Mouse (Mus musculus): ENCODE measurements around the gene Myo1a.
"Not testable (repeated sequence)": the region's sequence is repeated elsewhere in the genome, so short reads cannot be mapped to it uniquely, and the experiment has no call there.

The Myo1a gene

DNA sequence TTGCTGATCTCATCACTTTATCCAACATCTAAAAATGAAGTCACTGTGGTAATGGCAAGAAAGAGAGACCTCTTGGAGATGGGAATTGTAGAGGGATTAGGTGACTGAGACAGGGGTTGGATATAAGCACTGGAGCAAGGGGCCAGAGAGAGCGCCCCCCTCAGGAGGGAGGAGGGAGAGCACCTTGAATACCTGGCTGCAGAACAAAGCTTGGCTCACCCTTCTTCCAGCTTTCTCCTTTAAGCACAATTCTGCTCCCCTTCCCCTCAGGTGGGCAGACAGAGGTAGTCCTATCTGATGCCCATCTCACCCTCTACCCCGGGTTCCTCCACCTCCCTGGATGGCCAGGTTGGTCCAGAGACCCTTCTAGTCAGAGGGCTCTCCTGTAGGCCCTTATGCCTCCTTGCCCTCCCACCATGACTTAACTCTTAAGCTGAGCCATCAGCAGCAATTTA lies at the start of gene Myo1a:
Myo1a (plus strand) TSS at position 405 of the 455 bp plus-strand sequence.
- no peak for DNase-seq (ENCODE audit: low read depth, low spot score)

DNA sequence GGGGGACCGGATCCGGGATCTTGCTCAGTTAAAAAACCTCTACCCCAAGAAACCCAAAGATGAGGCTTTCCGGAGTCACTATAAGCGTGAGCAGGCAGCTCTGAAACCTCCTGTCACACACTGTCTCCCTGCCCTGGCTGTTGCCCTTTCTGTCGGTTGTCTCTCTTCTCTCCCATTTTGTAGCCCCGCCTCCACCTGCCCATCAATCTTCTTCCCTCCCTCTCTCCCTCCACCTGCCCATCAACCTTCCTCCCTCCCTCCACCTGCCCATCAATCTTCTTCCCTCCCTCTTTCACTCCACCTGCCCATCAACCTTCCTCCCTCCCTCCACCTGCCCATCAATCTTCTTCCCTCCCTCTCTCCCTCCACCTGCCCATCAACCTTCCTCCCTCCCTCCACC lies 47.4 kb upstream of the Myo1a start:
- DNase-seq (ENCODE audit: low read depth, low spot score), result not testable (repeated sequence)

DNA sequence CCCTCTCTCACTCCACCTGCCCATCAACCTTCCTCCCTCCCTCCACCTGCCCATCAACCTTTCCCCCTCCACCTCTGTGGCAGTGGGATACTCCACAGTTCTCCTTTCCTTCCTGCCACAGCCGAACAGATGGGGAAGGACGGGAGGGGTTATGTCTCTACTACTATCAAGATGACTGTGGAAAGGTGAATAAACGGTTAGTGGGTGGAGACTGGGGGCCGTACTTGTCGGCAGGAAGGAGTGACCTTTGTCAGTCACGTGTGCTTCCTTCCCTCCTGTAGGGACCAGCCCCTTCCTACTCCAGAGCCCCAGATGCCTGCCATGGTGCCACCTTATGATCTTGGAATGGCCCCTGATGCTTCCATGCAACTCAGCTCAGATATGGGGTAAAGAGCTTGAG lies 46.9 kb upstream of the Myo1a start:
- DNase-seq (ENCODE audit: low read depth, low spot score), result no peak

DNA sequence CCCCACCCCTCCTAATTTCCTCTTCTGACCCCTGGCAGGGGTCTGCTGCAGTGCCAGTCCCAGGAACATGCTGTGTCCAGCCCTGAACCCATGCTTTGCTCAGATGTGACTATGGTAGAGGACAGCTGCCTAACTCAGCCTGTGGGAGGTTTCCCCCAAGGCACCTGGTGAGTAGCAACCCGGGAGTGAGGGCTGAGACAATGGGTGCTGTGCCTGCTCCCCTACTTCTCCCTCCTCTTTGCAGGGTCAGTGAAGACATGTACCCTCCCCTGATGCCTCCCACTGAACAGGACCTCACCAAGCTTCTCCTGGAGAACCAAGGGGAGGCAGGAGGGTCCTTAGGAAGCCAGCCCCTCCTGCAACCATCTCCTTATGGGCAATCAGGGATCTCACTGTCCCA lies 45.4 kb upstream of the Myo1a start:
- no peak for DNase-seq (ENCODE audit: low read depth, low spot score)

DNA sequence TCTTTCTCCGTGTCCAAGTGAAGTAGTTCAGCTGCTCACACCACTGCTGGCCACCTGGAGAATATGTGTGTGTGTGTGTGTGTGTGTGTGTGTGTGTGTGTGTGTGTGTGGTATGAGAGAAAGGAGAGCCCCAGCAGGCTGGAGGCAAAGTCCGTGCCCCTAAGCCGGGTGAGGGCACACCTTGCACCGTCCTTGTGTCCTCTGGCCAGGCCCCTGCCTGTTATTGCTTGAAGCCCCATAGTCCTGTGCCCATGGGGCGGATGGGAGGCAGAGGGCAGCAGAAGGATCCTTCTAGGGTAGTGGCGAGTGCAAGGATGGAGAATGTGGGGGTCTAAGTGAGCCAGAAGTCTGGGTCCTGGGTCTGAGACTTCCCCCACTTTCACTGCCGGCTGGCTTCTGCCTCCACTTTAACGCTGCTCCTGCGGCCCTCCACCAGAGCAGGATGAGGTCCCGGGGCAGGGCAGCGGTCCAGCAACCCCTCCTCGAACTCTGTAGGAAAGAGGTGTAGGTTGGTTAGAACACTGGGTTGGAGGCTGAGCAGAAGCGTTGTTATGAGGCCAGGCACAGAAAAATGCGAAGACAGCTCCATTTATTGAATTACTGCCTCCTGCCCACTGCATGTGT lies 43.6 kb upstream of the Myo1a start:
- no peak for DNase-seq (ENCODE audit: low read depth, low spot score)

DNA sequence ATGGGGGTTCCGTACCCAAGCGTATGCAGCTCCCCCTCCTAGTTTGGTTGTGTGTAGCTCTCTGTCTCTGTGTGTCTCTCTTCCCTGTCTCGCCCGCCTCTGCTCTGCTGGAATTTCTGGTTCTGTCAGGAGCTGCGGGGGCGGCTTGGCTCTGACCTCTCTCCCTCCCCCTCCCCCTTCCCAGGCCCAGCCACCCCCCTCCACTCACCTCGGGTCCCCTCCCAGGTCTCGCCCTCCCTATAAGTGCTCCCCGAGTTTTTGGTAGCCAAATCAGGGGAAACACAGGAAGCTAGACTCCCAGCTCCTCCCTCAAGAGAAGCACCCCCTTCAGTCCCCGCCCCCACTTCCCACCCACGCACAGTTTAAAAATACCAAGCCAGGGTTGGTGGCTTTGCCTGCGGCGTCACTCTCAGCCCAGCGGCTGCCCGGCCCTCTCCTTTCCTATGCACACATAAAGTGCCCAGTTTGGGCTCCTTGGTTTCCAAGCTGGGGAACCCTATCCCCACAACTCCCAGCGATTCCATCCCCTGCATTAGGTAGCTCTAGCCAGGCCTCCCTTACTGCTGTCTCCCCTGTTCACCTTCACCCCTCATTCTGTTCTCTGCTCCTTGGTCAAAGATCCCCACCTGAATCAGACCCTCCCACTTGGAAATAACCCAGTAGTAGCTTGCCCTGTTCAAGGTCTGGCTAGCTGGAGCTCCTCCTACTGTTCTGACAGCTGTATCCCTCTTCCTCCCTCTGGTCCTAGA lies 42.9 kb upstream of the Myo1a start:
- no peak for DNase-seq (ENCODE audit: low read depth, low spot score)

DNA sequence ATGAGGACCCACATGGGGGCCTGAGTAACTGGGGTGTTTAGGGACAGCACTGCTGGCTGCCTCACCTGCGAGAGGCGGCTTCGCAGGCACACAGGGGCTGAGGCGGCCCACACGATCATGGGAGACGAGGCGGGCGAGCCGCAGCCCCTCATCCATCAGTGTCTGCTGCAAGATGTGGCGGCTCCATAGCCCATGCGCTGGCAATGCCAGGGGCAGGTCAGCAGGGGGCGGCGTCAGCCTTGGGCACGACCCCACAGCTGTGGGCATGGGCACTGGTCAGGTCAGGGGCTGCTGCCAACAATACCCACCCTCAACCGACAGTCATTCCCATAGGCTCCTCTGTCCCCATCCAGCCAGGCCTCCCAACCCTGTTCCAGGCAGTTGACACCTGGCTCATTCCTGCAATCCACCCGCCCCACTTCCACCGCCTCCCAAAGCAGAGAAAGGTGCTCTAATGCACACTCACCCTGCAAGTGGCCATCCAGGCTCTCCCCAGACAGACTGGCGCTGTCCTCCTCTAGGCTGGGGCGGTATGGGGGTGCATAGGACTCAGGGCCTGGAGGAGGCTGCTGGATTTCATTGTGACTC lies 42.2 kb upstream of the Myo1a start:
- no peak for DNase-seq (ENCODE audit: low read depth, low spot score)

DNA sequence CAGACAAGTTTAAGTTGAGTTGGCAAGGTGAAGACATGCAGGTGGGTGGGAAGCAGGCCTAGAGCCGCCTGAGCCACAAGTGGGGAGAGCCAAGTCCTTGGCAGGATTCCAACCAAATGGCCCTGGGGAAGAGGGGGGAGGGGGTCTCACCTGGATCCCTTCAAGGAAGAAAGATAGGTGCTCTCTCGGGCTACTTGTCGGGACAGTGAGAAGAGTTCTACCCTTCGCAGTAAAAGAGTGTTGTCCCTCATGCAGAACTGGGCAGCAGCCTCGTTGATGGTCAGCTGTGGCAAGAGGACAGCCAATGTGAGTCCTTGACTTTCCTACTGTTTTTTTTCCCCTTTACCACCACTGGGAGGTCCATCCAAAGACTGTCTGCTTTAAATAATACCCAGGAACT lies 41.4 kb upstream of the Myo1a start:
- no peak for DNase-seq (ENCODE audit: low read depth, low spot score)

DNA sequence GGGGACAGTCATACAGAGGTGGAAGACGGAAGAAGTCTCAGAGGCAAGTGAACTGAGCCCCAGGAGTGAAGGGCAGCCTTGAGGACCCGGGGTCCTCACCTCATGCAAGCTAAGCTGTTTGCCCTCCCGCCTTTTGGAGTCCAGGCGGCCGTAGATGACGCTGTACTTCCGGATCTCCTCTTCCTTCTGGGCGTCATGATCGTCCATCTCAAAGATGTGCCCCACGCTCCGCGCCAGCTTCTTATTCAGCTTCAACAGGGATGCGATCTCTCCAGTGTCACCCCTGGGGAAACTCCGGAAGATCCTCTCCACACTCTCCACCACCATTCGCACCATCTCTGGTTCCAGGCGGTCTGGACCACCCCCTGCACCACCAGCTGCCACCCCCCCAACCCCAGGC lies 40.8 kb upstream of the Myo1a start:
- DNase-seq (ENCODE audit: low read depth, low spot score), result no peak

DNA sequence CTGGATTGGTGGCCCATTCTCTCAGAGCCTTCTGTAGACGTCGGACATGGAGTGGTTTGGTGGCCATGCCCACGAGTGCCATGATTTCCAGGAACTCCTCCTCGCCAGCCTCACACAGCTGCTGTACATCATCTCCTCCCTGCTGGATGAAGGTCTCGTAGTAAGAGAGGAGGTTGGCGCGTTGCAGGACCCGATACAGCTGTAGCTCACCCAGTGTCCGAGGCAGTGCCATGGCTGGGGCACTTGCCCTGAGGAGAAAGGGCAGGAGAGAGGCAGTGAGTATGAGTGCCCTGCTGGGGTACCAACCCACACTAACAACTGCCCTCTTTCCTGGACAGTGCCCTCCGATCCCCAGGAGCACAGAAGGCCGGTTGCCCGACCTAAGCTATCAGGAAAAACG lies 40.1 kb upstream of the Myo1a start:
- no peak for DNase-seq (ENCODE audit: low read depth, low spot score)

DNA sequence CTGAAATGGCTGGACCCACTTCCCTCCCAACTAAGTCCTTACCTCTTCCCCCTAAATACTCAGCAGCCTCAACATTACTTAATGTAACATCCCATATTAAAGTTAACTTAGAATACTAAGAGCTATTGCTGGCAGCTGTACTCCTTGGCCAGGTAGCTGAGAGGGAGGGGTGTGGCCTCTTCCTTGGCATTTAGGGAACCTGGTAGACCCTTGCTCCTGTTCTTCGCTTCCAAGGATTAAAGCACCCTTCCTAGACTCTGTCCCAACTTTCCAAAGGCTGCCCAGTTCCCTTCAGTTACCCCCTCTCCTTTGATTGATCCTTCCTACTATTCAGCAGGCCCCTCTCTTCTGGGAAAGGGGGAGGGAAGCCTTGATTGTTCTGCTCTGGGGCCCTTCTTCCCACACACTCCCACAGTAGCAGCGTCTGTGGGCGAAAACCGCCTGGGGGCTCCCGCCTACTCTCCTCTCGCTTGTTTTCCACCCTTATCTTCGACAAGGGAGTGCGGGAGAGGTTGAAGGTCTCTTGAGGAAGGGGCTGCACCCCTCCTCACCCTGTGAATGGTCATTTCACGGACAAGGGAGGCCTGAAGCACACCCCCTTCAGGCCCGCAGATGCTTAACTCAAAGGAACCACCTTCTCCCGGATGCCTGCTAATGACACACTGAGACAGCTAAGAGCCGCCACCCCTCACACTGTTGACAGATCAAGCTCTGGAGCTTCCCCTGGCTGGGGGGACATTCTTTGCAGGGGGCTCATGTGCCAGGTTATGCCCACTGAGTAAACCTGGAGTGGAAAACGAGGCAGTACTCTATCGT lies 39.4 kb upstream of the Myo1a start:
- DNase-seq (ENCODE audit: low read depth, low spot score), result no peak

DNA sequence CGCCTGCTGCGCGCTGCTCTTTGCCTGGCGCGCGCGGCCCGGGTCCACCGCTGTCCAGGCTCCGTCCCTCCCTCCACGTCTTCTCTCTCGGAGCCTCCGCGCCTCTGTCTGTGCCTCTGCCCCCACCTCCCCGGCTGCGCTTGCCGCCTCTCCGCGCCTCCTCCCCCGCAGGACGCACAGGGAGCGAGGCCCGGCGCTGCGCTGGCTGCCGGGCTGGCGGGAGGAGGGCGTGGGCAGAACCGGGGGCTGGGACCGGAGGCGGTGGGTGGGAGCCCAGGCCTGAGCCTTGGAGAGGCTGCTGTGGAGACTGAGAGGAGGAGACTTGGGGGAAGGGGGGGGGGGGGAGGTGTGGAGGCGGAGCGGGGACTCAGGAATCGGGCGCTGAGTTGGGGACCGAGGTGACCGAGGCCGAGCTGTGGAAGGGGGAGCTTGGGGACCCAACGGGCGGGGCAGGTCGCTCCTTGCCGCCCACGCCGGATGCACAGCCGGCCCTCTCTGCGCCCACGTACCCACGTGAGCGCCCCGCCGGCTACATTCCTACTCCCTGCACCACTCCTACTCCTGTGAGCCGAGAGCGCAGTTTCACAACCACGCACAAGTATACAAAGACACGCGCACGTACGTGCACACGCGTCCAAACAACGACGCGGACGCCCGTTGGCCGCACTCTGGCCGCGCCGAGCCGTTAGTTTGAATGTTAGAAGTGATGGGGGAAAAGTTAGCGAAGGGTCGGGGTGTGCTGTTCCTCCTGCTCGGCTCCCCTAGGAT lies 38.3 kb upstream of the Myo1a start, which contains the start of gene Nemp1:
Nemp1 (plus strand) TSS at position 401 of the 768 bp plus-strand sequence.
- DNase-seq (ENCODE audit: low read depth, low spot score), result no peak

DNA sequence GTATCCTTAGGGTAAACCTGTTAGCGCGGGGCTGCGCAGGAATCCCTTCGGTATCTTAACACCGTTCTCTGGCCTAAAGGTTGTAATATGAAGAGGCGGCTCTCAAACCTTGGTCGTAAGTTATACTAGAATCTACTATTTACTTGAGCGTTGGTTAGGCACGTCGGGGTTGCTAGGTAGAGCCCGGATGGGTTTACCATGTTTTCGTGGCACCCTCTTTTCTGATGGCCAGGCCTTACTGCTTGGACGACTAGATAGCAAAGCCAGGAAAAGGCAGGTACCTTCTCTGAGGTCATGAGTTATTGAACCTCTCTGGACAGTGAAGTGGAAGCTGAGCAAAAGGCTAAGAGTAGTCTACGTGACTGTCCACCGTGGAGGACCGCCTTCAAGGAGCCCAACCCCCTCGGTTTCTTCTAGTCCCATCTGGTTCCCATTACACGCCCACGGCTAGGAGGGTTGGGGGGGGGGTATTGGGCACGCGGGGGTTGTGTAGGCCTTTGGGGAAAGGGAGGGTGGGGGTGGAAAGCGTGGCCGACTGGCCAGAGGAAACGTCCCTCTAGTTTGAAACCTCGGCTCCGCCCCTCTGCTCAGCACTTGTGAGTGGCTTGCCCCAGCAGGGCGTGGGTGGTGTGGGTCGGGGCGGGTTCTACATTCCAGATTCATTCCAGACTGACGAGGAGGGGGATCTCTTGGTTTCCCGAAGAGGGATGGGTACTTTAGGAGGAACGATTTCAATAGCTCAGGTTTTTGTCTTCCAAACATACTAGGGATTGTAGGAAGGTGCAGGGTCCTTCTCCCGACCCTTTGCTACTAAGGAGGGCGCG lies 37.5 kb upstream of the Myo1a start:
- DNase-seq (ENCODE audit: low read depth, low spot score), result no peak

DNA sequence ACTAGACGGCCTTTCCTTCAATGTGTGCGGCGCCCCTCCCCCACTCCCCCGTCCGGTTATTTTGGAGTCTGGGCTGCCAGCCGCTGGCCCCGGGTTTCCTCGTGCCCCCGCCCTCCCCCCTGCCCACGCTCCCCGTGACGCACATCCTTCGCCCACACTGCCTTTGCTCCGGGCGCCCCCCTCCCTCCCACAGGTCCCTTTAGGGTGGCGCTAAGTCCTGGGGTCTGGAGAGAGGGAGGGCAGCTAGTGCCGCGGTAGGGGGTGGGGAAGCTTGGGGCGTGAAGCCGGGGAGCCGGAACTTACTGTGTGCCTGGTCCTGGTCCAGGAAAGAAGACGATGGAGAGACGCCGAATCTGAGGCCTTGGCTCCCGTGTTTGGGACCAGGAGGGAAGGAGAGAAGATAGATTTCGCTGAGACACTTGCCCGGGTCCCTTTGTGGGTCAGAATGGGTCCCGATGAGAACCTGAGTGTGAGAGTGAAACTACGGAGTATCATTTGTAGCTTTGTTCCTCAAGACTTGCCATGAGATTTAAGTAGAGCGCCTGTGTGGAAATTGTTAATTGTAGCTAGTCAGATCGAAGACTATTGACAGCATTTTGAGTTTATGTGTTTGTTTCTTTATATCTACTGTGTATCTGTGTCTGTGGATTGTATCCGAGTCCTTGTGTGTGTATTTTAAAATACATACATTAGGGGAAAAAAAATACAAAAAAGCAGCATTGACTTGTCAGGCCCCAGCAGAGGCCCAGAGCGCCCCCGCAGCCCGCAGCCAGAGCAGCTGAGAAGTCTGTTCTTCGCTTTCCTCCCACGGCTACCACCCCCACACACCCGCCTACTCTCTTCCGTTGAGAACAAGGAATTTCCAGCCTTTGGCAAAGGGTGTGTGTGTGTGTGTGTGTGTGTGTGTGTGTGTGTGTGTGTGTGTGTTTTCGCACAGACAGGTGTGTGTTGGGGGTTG lies 36.6 kb upstream of the Myo1a start, which contains the start of gene Nab2:
Nab2 (minus strand) TSS at position 476 of the 958 bp plus-strand sequence.
- DNase-seq (ENCODE audit: low read depth, low spot score), result no peak

DNA sequence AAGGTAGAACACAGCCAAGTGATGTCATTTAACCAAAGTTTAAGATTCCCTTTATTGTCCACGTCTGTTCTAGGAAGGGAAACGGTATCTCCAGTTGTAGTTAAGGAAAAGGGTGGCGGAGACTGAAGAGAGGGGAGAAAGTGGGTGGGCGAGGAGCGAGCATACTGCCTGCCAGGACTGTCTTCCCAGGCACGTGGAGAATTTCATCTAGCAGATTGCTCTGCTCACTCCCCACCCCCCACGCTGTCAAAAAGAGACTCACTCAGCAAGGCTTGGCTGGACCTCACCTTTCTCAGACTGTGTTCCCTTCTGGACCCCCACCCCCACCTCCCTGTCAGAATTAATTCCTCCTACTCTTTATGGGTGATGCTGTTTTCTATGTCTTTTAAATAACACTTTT lies 35.8 kb upstream of the Myo1a start:
- no peak for DNase-seq (ENCODE audit: low read depth, low spot score)

DNA sequence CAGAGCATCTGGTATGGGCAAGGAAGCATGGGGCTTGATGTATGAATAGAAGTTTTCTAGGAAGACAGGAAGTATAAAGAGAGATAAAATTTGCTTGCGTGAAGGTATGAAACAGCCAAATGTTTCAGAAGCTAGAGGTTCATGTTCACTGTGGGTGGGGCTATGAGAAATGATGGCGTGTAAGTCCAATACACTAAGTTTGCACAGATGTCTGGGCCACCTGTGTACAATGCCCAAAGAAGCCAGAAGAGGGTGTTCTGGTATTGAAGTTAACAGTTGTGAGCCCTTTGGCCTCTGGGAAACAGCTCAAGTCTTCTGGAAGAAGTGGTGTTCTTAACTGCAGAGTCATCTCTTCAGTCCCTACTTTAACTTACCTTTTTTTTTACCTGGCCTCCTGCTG lies 34.8 kb upstream of the Myo1a start:
- DNase-seq (ENCODE audit: low read depth, low spot score), result no peak

DNA sequence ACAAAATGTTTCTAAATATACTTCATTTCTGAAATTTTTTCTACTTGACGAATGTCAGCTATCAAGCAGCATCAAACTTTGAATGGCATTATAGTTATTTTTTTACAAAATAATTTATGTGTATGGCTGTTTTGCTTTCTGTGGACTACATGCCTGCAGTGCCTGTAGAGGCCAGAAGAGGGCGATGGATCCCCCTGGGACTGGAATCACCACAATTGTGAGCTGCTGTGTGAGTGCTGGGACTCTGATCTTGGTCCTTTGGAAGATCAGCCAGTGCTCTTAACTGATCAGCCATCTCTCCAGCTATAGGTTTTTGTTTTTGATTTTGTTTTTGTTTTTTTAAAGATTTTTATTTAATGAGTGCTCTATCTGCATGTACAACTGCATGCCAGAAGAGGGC lies 33.7 kb upstream of the Myo1a start:
- no peak for DNase-seq (ENCODE audit: low read depth, low spot score)

DNA sequence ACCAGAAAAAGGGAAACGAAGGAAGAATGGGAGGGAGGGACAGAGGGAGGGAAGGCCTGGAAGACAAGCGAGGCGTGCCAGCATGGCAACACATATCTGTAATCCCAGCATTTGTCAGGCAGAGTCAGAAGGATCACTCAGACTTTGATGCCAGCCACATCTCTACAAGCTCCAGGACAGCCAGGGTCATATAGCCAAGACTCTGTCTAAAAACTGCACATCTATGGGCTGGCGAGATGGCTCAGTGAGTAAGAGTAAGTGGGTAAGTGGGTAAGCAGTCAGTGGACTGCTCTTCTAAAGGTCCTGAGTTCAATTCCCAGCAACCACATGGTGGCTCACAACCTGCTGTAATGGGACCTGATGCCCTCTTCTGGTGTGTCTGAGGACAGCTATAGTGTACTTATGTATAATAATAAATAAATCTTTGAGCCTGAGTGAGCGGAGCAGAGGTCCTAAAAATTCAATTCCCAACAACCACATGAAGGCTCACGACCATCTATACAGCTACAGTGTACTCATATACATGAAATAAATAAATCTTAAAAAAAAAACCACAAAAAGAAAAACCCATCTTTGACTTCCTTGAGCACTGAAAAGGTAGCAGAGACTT lies 30.8 kb upstream of the Myo1a start:
- no peak for DNase-seq (ENCODE audit: low read depth, low spot score)

Measured in brain, embryonic 18.5 days (tissue).